Mouse (Mus musculus) brown adipose tissue, adult 24 weeks (tissue): Measurements from ENCODE around the gene Slc15a3. TPM values are rescaled to one million over a fixed set of nuclear protein-coding genes. Genes with fewer than 3 reads are reported as not detected.
A peak's percentile ranks its signal among the peaks of the same experiment; 100 is the strongest.

Experiments
- H3K27ac ChIP-seq: fragments of 200-500 bp; replicated peaks from 2 replicates; pipeline ENCODE4 v1.5.1; 2012; ENCODE audit warnings: low read depth, mild to moderate bottlenecking, low read length
- H3K4me1 ChIP-seq: fragments of 200-500 bp; 2 replicates; pipeline ENCODE4 v1.6.1; 2012; ENCODE audit warnings: low read length, mixed read lengths; ENCODE audit not compliant: control insufficient read depth, insufficient read depth, insufficient read length
- H3K4me3 ChIP-seq: fragments of 200-500 bp; 2 replicates; pipeline ENCODE4 v1.5.1; 2012; ENCODE audit warnings: low read depth, mild to moderate bottlenecking, low read length, moderate library complexity; ENCODE audit not compliant: insufficient read depth
- polyA plus RNA-seq: library from polyadenylated mRNA; stranded (reverse); fragments of >200 nt; gene quantifications from 2 replicates; pipeline ENCODE4 v1.2.4, GENCODE M21; 2012; ENCODE audit not compliant: missing spikeins, insufficient read depth, insufficient read length

The Slc15a3 gene
- polyA plus RNA-seq, 1 experiment = 2.1 TPM

GRCm38 (mm10) chr19:10870676-10871075 is 31.1 kb downstream of the Slc15a3 start:
- H3K27ac ChIP-seq = no peak overlapping the region
- peaks cover 4% of the 10 kb centered on the region; the same call in 1 of the 2 replicates for H3K4me1 ChIP-seq
- no peak overlapping the region for H3K4me3 ChIP-seq

- H3K4me3 ChIP-seq = no peak overlapping the region
- peaks cover 4% of the 10 kb centered on the region; the same call in 1 of the 2 replicates for H3K4me1 ChIP-seq
- no peak overlapping the region for H3K27ac ChIP-seq
These were observed 31.9 kb downstream of the Slc15a3 start for GRCm38 (mm10) chr19:10871328-10871961.

- no peak overlapping the region for H3K27ac ChIP-seq
- H3K4me3 ChIP-seq = no peak overlapping the region
These were observed 38.8 kb downstream of the Slc15a3 start for GRCm38 (mm10) chr19:10878201-10878837.

GRCm38 (mm10) chr19:10880085-10880974 is 40.8 kb downstream of the Slc15a3 start:
- Histone ChIP-seq H3K27ac (peak overlapping the region; percentile 20; the same call in 1 of the 2 replicates), H3K4me3 (peak overlapping the region; percentile 83), H3K4me1 (no peaks in the 10 kb centered on the region)

More at GRCm38 (mm10) chr19:10878201-10878837, 38.8 kb downstream of the Slc15a3 start:
- H3K4me1 ChIP-seq = no peaks in the 10 kb centered on the region

GRCm38 (mm10) chr19:10880975-10881425 is 41.5 kb downstream of the Slc15a3 start:
- H3K4me3 ChIP-seq = peak overlapping the region; percentile 83
- peak overlapping the region; percentile 74 for H3K27ac ChIP-seq
- H3K4me1 ChIP-seq = no peaks in the 10 kb centered on the region

- Histone ChIP-seq H3K4me1 (no peaks in the 10 kb centered on the region), H3K27ac (peak within 1 kb of the TSS; percentile 83), H3K4me3 (peak within 1 kb of the TSS; percentile 83)
These were observed 42.1 kb downstream of the Slc15a3 start, which contains the start of gene Tmem109 for GRCm38 (mm10) chr19:10881426-10882154. Tmem109 (minus strand) TSS chr19:10882001.

GRCm38 (mm10) chr19:10892201-10892600 is 52.7 kb downstream of the Slc15a3 start:
- H3K27ac ChIP-seq = no peak overlapping the region
- no peaks in the 10 kb centered on the region for H3K4me1 ChIP-seq
- no peak overlapping the region for H3K4me3 ChIP-seq

- no peaks in the 10 kb centered on the region for H3K4me1 ChIP-seq
- peak within 1 kb of the TSS; percentile 98 for H3K4me3 ChIP-seq
- H3K27ac ChIP-seq = peak within 1 kb of the TSS; percentile 30; the same call in 1 of the 2 replicates
These were observed 55.5 kb downstream of the Slc15a3 start, which contains the start of gene Prpf19 for GRCm38 (mm10) chr19:10895016-10895528. Prpf19 (plus strand) TSS chr19:10895231.

GRCm38 (mm10) chr19:10895708-10896107 is 56.2 kb downstream of the Slc15a3 start:
- Histone ChIP-seq H3K4me3 (peak overlapping the region; percentile 98), H3K27ac (peak overlapping the region; percentile 30; the same call in 1 of the 2 replicates), H3K4me1 (no peaks in the 10 kb centered on the region)

- no peak overlapping the region for H3K27ac ChIP-seq
- no peak overlapping the region for H3K4me3 ChIP-seq
- no peaks in the 10 kb centered on the region for H3K4me1 ChIP-seq
These were observed 57.3 kb downstream of the Slc15a3 start for GRCm38 (mm10) chr19:10896849-10897248.

- Histone ChIP-seq H3K27ac (no peak overlapping the region), H3K4me3 (no peak overlapping the region)
These were observed 58.0 kb downstream of the Slc15a3 start for GRCm38 (mm10) chr19:10897491-10897890.

GRCm38 (mm10) chr19:10900315-10900714 is 60.8 kb downstream of the Slc15a3 start:
- Histone ChIP-seq H3K27ac (no peak overlapping the region), H3K4me3 (no peak overlapping the region), H3K4me1 (no peaks in the 10 kb centered on the region)

More at GRCm38 (mm10) chr19:10897491-10897890, 58.0 kb downstream of the Slc15a3 start:
- H3K4me1 ChIP-seq = no peaks in the 10 kb centered on the region

GRCm38 (mm10) chr19:10901046-10901445 is 61.5 kb downstream of the Slc15a3 start:
- Histone ChIP-seq H3K27ac (no peak overlapping the region), H3K4me1 (peaks cover 3% of the 10 kb centered on the region), H3K4me3 (no peak overlapping the region)

GRCm38 (mm10) chr19:10904512-10904911 is 65.0 kb downstream of the Slc15a3 start:
- peaks cover 3% of the 10 kb centered on the region for H3K4me1 ChIP-seq
- no peak overlapping the region for H3K4me3 ChIP-seq
- no peak overlapping the region for H3K27ac ChIP-seq
